Mouse (Mus musculus): ENCODE data around the gene Cep170b.

Gene Cep170b

DNA sequence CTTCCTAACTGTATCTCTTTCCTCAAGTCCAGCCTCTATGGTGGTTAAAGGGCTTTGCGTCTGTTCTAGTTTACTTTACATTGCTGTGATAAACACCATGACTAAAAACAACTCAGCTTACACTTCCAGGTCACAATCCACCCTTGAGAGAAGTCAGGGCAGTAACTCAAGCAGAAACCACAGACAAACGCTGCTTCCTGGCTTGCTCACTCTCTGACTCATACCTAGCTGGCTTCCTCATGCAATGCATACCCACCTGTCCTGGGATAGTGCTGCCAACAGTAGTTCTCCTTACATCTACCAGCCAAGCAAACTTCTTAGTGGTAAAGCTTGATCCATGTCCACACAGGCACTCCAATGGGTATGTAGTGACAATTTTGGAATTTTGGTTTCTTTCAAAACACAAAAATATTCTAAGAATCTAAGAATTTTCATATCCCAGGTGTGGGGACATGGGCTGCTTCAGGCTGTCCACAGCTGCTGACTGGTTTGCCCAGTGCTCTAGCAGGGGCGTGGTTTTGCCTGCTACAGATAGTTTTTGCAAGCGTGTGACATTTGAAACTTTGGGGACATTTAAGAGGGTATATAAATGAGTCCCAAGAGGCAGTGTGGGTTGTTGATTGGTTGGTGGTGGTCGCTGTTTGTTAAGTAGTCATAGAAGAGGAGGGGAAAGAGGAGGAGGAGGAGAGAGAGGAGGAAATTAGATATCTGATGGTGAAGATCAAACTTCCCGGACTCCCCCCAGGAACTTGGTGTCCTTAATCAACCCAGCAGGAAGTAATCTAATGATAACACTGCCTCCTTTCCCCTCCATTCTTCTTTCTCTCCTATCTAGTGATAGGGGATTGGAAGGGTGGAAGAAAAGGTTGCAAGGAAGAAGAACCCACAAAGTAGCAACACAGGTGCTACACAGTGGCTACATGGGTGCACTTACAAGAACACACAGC lies 17.6 kb upstream of the Cep170b start:
- in situ Hi-C loops (cut with MseI, MboI) = no loop called here

DNA sequence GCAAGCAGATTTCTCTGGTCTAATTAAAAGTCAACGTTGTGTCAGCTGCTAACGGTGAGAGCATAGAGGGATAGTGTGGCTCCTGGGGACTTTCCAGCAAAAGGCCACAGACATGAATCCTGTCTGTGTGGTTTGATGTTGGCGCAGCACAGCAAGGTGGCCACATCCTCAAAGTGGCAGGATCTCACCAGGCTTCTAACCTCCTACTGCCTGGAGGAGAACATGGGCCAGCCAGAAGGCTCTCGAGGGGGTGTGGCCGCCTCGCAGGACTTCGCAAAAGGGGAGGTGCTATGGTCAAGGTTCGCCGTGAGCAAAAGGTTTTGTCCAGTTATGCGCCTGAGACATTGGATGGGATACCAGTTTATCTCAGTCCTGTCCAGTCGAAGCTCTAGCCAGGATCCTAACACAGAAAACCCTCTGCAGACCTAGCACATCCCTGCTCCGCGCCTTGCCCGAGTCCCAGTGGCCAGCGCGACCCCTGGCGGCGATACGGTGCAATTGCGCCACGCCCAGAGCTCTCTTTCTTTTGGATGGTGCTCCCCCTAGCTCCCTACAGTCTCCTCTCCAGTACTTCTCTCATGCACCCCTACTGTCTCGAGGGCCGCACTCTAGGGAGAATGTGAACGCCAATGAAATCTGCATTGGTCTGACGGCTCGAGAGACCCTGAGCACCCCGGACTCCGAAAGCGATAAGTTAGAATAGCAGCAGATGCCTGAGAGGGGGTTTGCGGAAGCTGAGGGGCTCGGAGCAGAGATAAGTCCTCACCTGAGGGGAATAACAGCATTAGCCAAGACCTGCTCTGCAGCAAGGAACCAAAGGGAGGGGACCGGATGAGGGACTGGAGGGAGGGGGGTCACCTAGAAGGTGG lies 13.3 kb upstream of the Cep170b start:
- in situ Hi-C loops (cut with MseI, MboI) = loop anchor here in 1 of 2 experiments (5.0 kb wide), 1 partner anchor 45 kb away; no protein-coding TSS in a partner anchor

GRCm38 (mm10) chr12:112707573-112707869 lies 12.7 kb upstream of the Cep170b start:
- in situ Hi-C loops (cut with MseI, MboI) = loop anchor here in 1 of 2 experiments (5.0 kb wide), 1 partner anchor 45 kb away; no protein-coding TSS in a partner anchor

DNA sequence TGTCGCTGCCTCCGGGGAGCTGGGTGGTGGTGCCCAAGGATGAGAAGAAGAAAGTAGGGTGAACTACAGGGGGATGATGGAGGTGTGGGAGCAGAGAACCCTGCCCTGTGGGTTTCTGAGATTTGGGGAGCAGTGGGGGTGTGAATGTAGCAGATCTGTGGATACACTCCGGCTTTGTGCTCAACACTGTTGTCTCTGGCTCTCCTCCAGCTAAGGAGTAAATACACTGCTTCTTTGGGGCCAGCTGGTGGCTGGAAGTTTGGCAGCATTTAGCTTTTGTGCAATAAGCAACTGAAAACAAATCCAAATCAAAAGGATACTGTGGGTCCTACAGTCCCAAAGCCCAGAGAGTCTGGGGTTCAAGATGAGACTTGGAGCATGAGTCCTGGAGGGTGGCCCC lies 6.3 kb upstream of the Cep170b start:
- in situ Hi-C loops (cut with MseI, MboI) = no loop called here

- in situ Hi-C loops (cut with MseI, MboI) = loop anchor here in 1 of 2 experiments (5.0 kb wide), 1 partner anchor 55 kb away; no protein-coding TSS in a partner anchor
These were observed 3.1 kb upstream of the Cep170b start for GRCm38 (mm10) chr12:112717140-112717539.

DNA sequence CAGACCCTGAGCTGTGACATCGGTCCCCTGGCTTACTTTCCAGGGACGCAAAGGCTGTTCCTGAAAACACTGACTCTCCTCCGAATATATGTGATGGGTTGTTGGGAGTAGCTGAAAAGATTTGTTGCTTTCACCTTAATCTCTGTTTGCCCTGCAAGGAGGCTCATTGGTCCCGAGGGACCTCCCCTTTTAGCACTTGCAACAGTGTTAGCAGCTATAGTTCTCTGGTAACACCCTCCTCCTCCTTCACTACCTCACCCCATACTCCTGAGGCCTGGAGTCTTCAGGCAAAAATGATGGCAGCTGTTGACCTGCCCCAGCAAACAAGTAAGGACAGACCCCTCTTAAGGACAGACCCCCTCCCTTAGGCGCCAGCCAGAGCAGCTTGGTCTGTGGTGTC lies 1.3 kb upstream of the Cep170b start:
- in situ Hi-C loops (cut with MseI, MboI) = loop anchor here in 1 of 2 experiments (5.0 kb wide), 1 partner anchor 57 kb away; no protein-coding TSS in a partner anchor

DNA sequence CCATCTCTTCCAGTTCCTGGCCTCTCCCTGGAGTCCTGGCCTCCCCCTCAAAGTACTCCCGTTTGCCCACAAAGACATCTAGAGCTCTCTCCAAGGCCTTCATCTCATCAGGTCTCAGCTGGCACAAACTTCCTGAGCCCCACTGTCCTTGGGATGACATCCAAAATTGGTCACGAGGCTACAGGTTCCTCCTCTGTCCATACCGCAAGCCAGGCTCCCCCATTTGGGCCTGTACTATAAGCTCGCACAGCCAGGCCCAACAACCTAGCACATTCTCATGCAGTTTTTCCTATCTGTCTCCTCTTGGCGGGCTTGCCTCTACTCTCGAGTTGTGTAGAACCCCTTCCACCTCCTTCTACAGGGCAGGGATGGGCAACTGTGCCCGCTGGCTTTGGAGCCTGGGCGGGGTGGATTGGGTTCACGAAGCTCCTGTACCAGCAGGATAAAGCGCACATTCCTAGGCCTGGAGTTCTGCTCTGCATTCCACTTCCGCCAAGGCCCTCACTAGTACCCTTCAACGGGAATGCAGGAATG lies 702 bp downstream of the Cep170b start:
- in situ Hi-C loops (cut with MseI, MboI) = no loop called here

DNA sequence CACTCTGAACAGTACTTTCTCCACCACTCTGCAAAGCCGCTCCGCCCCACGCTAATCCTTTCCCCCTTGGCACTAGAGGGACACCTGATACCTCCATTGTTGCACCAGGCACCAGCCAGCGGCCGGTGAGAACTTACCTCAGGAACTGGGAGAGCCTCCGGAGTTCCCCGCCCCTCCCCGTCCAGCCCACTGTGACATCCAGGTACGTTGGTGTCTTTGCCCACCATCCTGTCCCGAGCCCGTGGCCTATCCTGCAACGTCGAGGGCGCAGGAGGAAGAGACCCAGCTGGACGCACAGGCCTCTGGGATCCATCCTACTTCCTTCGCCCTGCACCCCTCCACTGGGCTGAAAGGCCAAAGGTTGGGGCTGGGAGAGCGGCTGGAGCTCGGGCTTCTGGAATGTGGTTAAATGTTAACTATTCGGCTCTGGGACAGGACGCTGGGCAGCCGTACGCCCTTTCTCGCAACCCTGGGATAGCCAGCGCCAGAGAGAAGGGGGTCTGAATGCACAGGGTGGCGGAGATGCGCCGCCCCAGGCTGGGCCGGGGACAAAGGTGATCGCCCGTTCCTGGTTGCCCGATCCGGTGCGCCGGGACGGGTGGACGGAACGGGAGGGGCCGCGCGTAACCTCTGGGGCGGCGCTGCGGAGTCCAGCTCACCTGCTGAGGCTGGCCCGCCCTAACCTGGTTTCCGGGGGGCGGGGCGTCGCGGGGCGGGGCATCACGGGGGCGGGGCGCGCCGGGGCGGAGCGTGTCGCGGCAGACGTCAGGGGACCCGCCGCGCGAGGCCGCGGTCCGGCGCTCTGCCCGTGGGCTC lies 1.4 kb downstream of the Cep170b start:
- in situ Hi-C loops (cut with MseI, MboI) = no loop called here

- in situ Hi-C loops (cut with MseI, MboI) = no loop called here
These were observed 2.2 kb downstream of the Cep170b start for GRCm38 (mm10) chr12:112722240-112723027.

- in situ Hi-C loops (cut with MseI, MboI) = no loop called here
These were observed 2.7 kb downstream of the Cep170b start for GRCm38 (mm10) chr12:112723028-112723330.

- in situ Hi-C loops (cut with MseI, MboI) = no loop called here
These were observed 3.2 kb downstream of the Cep170b start for GRCm38 (mm10) chr12:112723445-112723844.

- in situ Hi-C loops (cut with MseI, MboI) = no loop called here
These were observed 4.0 kb downstream of the Cep170b start for GRCm38 (mm10) chr12:112724077-112724805.

- in situ Hi-C loops (cut with MseI, MboI) = no loop called here
These were observed 7.5 kb downstream of the Cep170b start for GRCm38 (mm10) chr12:112727801-112728200.

GRCm38 (mm10) chr12:112730808-112731207 lies 10.6 kb downstream of the Cep170b start:
- in situ Hi-C loops (cut with MseI, MboI) = no loop called here

GRCm38 (mm10) chr12:112732591-112732990 lies 12.3 kb downstream of the Cep170b start:
- in situ Hi-C loops (cut with MseI, MboI) = no loop called here

- in situ Hi-C loops (cut with MseI, MboI) = no loop called here
These were observed 14.0 kb downstream of the Cep170b start for GRCm38 (mm10) chr12:112734108-112734820.

GRCm38 (mm10) chr12:112734881-112735655 lies 14.8 kb downstream of the Cep170b start:
- in situ Hi-C loops (cut with MseI, MboI) = no loop called here

- in situ Hi-C loops (cut with MseI, MboI) = no loop called here
These were observed 15.8 kb downstream of the Cep170b start for GRCm38 (mm10) chr12:112735896-112736635.
